Mouse (Mus musculus): ENCODE results near the gene Pradc1. TPM values are rescaled to one million over a fixed set of nuclear protein-coding genes. Genes with fewer than 3 reads are reported as not detected.

Gene Pradc1
- polyA plus RNA-seq (2012; rRNA removed; ENCODE audit: low replicate concordance): 20.2 and 24.2 TPM in 2 replicates

DNA sequence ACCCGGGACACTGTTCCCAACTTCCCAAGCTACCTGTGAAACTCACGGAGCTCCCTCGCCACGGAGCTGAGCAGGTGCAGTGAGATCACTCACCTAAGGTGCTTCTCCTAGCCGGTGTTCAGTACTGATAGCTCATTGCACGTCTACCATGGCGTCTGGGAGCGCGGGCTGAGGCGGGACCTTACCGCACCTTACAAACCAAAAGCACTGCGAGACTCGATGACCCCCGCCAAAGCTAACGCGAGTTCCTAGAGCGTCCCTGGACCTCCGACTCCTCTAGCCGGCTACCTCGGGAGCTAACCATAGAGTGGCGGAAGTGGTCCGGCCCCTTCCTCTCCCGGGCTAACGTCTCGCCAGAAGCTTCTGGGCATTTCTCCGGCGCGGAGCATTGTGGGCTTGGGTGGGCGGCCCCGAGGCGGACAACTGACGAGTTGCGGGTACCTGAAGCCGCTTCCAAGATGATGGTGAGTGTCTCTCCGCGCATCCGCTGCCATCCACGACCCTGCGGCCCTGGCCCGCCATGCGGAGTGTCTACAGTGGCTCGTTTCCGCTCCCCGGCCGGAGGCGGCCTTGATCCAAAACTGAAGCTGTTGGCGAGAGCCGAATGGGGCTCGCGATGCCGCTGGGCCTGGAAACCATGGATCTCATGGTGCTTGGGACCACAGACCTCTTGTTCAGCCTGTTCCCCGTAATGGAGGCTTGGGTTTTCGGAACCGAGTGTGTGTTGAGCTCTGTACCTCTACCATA, at the start of gene Pradc1:
Gene Pradc1 (minus strand): TSS at position 307 of the 747 bp plus-strand sequence.

DNA sequence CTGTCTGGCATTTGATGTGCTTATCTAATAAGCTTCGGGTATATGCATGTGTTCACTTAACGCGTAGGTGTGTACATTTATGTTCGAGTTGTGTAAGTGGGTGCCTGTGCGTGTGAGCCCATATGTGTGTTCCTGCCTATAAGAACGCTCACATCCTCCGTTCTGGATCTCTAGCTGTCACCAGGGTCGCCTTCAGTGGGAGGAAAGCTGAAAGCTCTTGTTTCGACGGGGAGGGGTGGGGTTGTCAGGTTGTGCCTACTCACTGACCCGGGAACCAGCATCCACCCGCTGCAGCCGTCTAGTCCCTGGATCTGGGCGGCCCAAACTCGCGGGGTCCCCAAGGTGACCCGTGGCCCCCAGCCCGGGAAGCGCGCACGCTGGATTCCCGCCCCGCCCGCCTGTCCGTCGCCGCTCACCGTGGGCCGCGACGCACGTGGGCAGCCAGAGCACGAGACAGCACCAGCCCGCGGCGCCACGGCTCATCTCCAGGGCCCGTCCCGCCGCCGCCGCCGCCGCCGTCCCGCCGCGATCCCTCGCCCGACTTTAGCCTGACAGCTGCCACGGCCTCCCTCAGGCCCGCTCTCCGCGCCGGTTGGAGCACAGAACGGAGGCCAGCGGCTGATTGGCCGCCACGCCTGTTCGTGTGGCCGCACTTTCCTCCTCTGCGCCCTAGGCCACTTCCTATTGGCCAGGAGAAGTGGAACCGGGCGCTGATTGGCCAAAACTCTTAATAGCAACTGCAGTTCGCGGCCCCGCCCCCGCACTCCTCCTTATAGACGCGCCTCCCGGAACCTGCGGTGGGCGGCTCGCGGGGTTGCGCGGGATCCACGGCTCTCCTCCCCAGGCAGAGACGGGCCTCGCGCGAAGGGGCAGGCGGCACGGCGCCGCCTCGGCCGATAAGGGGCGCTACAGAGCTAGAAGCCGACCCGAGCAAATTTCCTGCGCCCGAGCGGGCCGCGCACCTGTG, 790 bp downstream of the Pradc1 start, which contains the start of gene Cct7:
Gene Cct7 (plus strand): TSS at position 818 of the 967 bp plus-strand sequence.

DNA sequence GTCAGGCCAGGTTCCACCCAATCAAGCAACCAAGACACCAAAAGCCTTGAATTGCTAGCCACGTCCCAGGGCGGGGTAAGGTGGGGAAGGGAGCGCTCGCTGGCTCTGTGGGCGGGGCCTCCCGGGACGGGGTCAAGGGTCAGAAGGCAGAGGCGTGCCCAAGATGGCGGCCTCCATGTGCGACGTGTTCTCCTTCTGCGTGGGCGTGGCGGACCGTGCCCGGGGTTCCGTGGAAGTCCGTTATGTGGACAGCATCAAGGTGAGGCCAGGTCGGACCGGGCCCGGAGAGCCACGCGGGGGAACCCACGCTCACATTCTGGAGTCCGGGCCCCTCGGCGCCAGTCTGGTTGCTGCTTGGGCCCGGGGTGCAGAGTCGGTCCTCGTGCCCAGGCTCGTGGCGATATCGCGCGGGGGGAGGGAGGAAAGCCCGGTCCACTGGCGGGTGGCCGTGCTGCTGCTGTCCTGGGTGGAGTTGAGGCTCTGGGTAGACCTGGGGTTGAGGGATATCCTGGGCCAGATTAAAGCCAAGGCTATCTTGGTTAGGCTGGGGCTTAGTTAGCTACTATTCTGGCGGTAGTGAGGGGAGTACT, 19.8 kb downstream of the Pradc1 start, which contains the start of gene Smyd5:
Gene Smyd5 (plus strand): TSS at position 148 of the 590 bp plus-strand sequence.

DNA sequence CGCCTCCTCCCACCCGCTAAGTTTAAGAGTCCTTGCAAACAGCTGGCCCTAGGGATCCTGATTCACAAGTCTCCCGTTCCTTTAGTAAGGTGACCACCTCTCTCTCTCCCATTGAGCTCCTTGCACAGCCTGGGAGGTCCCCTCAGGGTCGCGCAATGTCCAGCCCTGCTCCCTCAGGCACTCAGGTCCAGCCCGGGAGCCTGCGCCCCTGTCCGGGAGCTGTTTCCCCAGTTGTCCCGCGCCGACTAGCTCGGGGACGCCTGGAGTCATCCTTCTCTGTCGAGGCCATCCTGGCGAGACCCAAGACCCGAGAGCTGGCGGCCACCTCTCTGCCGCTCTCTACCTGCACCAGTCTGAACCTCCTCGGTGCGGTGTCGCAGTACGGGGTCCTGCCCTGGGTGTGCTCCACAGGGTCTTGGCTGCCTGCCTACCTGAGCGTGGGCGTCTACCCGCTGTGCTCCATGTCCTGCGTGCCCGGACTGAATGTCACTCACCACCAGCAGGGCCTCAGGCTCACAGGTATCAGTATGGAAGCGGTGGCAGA, 27.9 kb downstream of the Pradc1 start, which contains the start of gene Noto:
Gene Noto (plus strand): TSS at position 51 of the 544 bp plus-strand sequence.

Other genes with a start within 250 kb of the Pradc1 start
- 0.72 and 2.3 TPM in 2 replicates for gene Sfxn5, start 118.5 kb downstream of the Pradc1 start, polyA plus RNA-seq (2012; rRNA removed; ENCODE audit: low replicate concordance)
- 2.8 and 3.5 TPM in 2 replicates for gene Rab11fip5, start 77.3 kb downstream of the Pradc1 start, polyA plus RNA-seq (2012; rRNA removed; ENCODE audit: low replicate concordance)
- not detected in 2 replicates for gene Noto, start 28.1 kb downstream of the Pradc1 start, polyA plus RNA-seq (2012; rRNA removed; ENCODE audit: low replicate concordance)
- 6.0 and 10.7 TPM in 2 replicates for gene Smyd5, start 20.0 kb downstream of the Pradc1 start, polyA plus RNA-seq (2012; rRNA removed; ENCODE audit: low replicate concordance)
- 43.7 and 53.9 TPM in 2 replicates for gene Cct7, start 456 bp downstream of the Pradc1 start, polyA plus RNA-seq (2012; rRNA removed; ENCODE audit: low replicate concordance)
- 0.13 and 0.15 TPM in 2 replicates for gene Fbxo41, start 51.0 kb upstream of the Pradc1 start, polyA plus RNA-seq (2012; rRNA removed; ENCODE audit: low replicate concordance)
- 0.16 TPM in 1 of 2 replicates, not detected in the other for gene Egr4, start 61.6 kb upstream of the Pradc1 start, polyA plus RNA-seq (2012; rRNA removed; ENCODE audit: low replicate concordance)
- gene Alms1, start 135.6 kb upstream of the Pradc1 start, polyA plus RNA-seq (2012; rRNA removed; ENCODE audit: low replicate concordance): 0.09 and 0.14 TPM in 2 replicates

All from duodenum, adult 2 months (tissue).